Mouse (Mus musculus): Measurements from ENCODE around the gene Ep300. TPM values are rescaled to one million over a fixed set of nuclear protein-coding genes. Genes with fewer than 3 reads are reported as not detected.

Ep300 gene
- polyA plus RNA-seq (2012; rRNA removed), result 7.8 and 10.2 TPM in 2 replicates

GRCm38 (mm10) chr15:81584913-81585745, at the start of gene Ep300:
Ep300 (plus strand) TSS chr15:81585351.

DNA sequence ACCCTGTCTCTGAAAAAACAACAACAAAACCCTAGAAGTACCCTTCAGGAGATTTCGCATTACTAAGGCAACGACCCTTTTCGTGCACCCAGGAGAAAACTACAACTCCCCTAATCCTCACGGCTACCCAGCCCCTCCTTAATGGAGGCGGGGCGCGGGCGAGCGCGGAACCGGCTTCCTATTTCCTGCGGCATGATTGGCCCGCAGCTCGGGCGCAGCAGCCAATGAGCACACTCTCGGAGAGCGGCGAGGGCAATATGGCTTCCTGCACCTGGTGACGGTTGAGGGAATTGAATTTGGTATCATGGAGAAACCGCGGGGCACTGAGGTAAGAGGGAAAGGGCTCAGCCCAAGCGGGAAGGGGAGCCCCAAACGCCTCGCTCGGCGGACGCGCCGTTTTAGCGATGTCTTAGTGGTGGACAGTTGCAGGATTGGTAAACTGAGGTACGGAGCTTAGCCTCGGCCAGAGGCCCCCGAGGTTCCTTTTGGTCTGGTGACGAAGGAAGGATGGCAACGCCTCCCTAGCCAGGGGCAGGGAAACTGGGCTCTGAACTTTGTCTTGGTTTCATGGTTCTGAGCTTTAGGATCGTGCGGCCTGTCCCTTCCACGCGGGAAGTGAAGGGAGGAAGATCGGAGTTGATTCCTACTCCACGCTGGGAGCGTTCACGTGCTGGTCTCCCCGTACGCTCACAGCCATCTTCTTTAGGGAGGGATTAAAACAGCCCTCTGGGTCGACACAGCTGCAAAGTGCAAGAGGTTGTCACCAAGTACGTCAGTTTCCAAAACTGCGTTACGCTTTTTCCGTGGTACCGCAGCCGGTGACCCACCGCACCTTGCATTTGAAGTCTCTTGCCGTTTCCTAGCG, 78.8 kb downstream of the Ep300 start, which contains the start of gene L3mbtl2:
Gene L3mbtl2 (plus strand): TSS at position 193 of the 865 bp plus-strand sequence.

GRCm38 (mm10) chr15:81697175-81697574, 112.0 kb downstream of the Ep300 start, which contains the start of gene Chadl:
Chadl (minus strand) TSS chr15:81697287.

Other genes with a start within 250 kb of the Ep300 start
- 34.3 and 36.2 TPM in 2 replicates for gene Slc25a17, start 224.5 kb upstream of the Ep300 start, polyA plus RNA-seq (2012; rRNA removed)
- 27.6 and 28.8 TPM in 2 replicates for gene St13, start 185.3 kb upstream of the Ep300 start, polyA plus RNA-seq (2012; rRNA removed)
- 3.1 and 3.8 TPM in 2 replicates for gene Xpnpep3, start 185.2 kb upstream of the Ep300 start, polyA plus RNA-seq (2012; rRNA removed)
- gene Dnajb7, start 177.1 kb upstream of the Ep300 start, polyA plus RNA-seq (2012; rRNA removed), result 0.03 and 0.04 TPM in 2 replicates
- gene Rbx1, start 119.1 kb upstream of the Ep300 start, polyA plus RNA-seq (2012; rRNA removed), result 58.5 and 71.9 TPM in 2 replicates
- 6.6 TPM in 2 replicates for gene L3mbtl2, start 78.5 kb downstream of the Ep300 start, polyA plus RNA-seq (2012; rRNA removed)
- 0.64 and 0.74 TPM in 2 replicates for gene Chadl, start 111.9 kb downstream of the Ep300 start, polyA plus RNA-seq (2012; rRNA removed)
- gene Zc3h7b, start 159.7 kb downstream of the Ep300 start, polyA plus RNA-seq (2012; rRNA removed), result 5.3 and 6.2 TPM in 2 replicates
- 34.1 and 37.9 TPM in 2 replicates for gene Rangap1, start 160.2 kb downstream of the Ep300 start, polyA plus RNA-seq (2012; rRNA removed)
- gene Tef, start 217.1 kb downstream of the Ep300 start, polyA plus RNA-seq (2012; rRNA removed), result 13.3 and 13.4 TPM in 2 replicates